Mouse (Mus musculus) T-helper 17 cell (primary cell): ENCODE measurements around the gene Tex264.

Source experiments
- in situ Hi-C, 2 experiments: fragments of 300-600 bp; cut with MboI, MseI; formaldehyde crosslinking; loops; 1 replicate in 1 of 2; 2 replicates in 1 of 2; pipeline ENCODE4 v1.15.1; 2025; ENCODE audit warnings: high pct_unique_total_duplicates in 2 of 2

Gene Tex264

GRCm38 (mm10) chr9:106685249-106686101 lies at the start of gene Tex264:
Tex264 (minus strand) TSS chr9:106685927.
- in situ Hi-C loops = loop anchor here in 1 of 2 experiments (5.0 kb wide), 1 partner anchor 197 kb away; no protein-coding TSS in a partner anchor

- in situ Hi-C loops = no loop called here
Observed at GRCm38 (mm10) chr9:106733690-106734089, 48.0 kb upstream of the Tex264 start.

GRCm38 (mm10) chr9:106729416-106729815 lies 43.7 kb upstream of the Tex264 start:
- in situ Hi-C loops = no loop called here

- in situ Hi-C loops = no loop called here
Observed at GRCm38 (mm10) chr9:106726891-106727290, 41.2 kb upstream of the Tex264 start.

- in situ Hi-C loops = no loop called here
Observed at GRCm38 (mm10) chr9:106725435-106725834, 39.7 kb upstream of the Tex264 start.

GRCm38 (mm10) chr9:106724864-106725263 lies 39.1 kb upstream of the Tex264 start:
- in situ Hi-C loops = no loop called here

- in situ Hi-C loops = no loop called here
Observed at GRCm38 (mm10) chr9:106716729-106717128, 31.0 kb upstream of the Tex264 start.

- in situ Hi-C loops = no loop called here
Observed at GRCm38 (mm10) chr9:106716232-106716631, 30.5 kb upstream of the Tex264 start.

GRCm38 (mm10) chr9:106712470-106712869 lies 26.7 kb upstream of the Tex264 start:
- in situ Hi-C loops = no loop called here

GRCm38 (mm10) chr9:106692973-106693481 lies 7.3 kb upstream of the Tex264 start:
- in situ Hi-C loops = no loop called here

GRCm38 (mm10) chr9:106688834-106689233 lies 3.1 kb upstream of the Tex264 start:
- in situ Hi-C loops = loop anchor here in 1 of 2 experiments (5.0 kb wide), 1 partner anchor 193 kb away; no protein-coding TSS in a partner anchor

- in situ Hi-C loops = loop anchor here in 1 of 2 experiments (5.0 kb wide), 1 partner anchor 195 kb away; no protein-coding TSS in a partner anchor
Observed at GRCm38 (mm10) chr9:106686983-106687650, 1.4 kb upstream of the Tex264 start.

GRCm38 (mm10) chr9:106684918-106685248 lies 844 bp downstream of the Tex264 start:
- in situ Hi-C loops = loop anchor here in 1 of 2 experiments (5.0 kb wide), 1 partner anchor 197 kb away; no protein-coding TSS in a partner anchor

- in situ Hi-C loops = no loop called here
Observed at GRCm38 (mm10) chr9:106684093-106684872, 1.4 kb downstream of the Tex264 start.

GRCm38 (mm10) chr9:106681026-106681425 lies 4.7 kb downstream of the Tex264 start:
- in situ Hi-C loops = no loop called here

- in situ Hi-C loops = no loop called here
Observed at GRCm38 (mm10) chr9:106678242-106678641, 7.5 kb downstream of the Tex264 start.

- in situ Hi-C loops = no loop called here
Observed at GRCm38 (mm10) chr9:106677702-106678101, 8.0 kb downstream of the Tex264 start.

GRCm38 (mm10) chr9:106676571-106676970 lies 9.2 kb downstream of the Tex264 start:
- in situ Hi-C loops = no loop called here

- in situ Hi-C loops = no loop called here
Observed at GRCm38 (mm10) chr9:106675965-106676364, 9.8 kb downstream of the Tex264 start.

GRCm38 (mm10) chr9:106675480-106675879 lies 10.2 kb downstream of the Tex264 start:
- in situ Hi-C loops = no loop called here

- in situ Hi-C loops = loop anchor here in 1 of 2 experiments (5.0 kb wide), 2 partner anchors 143 to 213 kb away; partner anchors contain the start of gene Rbm15b
Observed at GRCm38 (mm10) chr9:106673860-106674259, 11.9 kb downstream of the Tex264 start.
